Mouse (Mus musculus): ENCODE data around the gene Snx29. TPM values are rescaled to one million over a fixed set of nuclear protein-coding genes. Genes with fewer than 3 reads are reported as not detected.

Gene Snx29
- polyA plus RNA-seq, 1 experiment from 2014 or later = 10.0 TPM

DNA sequence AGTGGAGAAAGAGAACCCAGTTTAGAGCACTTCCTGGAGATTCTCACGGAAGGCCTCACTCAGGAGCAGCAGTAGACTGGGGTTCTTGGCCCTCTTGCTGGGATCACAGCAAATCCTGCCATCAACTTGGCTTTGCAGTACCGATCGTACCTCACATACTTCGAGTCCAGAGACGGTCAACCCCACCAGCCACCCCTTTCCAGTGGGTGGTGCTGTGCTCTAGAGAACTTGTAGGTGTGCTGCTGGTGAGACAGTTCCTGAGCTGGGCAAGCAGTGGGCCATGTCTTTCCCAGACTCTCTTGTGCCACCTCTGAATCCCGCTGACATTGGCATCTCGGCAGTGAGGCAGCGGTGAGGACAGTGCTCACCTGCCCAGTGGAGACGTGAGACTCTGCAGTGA, 404.6 kb downstream of the Snx29 start:
- no peak for DNase-seq (ENCODE audit: low spot score)
- TF ChIP-seq EP300 (IDR thresholded peaks at IDR 0.05) (no peak), CTCF (IDR thresholded peaks at IDR 0.05) (no peak)
- H3K9me3 ChIP-seq (ENCODE audit: low read length) = no peaks in the 10 kb centered on the region
- H3K4me2 ChIP-seq (replicated peaks; ENCODE audit: low read depth, low read length) = no peak overlapping the region
- H3K27ac ChIP-seq (ENCODE audit: low read length) = no peak overlapping the region
- no peaks in the 10 kb centered on the region for H3K36me3 ChIP-seq (ENCODE audit: insufficient read depth, low read length)
- H3K9ac ChIP-seq (replicated peaks; ENCODE audit: low read depth) = no peak overlapping the region
- 89% methylated on average over 9 of the region's 9 CpGs for WGBS
- H3K4me1 ChIP-seq (ENCODE audit: insufficient read depth, low read depth, low read length) = no peaks in the 10 kb centered on the region
- H3K27me3 ChIP-seq (replicated peaks; ENCODE audit: insufficient read depth, low read length) = no peaks in the 10 kb centered on the region
- no peak for ATAC-seq
- no peak overlapping the region for H3K4me3 ChIP-seq (ENCODE audit: low read depth, low read length)

DNA sequence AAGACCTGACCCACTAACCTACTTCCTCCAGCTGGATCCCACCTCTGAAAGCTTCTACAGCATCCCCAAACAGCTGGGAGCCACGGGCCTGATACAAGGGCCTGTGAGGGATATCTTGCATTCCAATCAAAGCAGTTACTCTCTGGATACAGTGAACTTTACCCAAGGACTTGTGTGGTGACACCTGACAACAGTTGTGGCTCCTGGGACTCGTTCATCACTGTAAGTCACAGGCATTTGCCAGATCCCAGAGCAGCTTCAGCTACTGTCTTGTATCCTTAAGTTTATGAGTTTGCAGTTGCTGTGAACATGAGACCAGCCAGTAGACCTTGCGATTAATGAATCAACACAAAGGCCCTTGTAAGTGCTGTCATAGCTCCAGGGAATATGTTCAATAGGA, 405.4 kb downstream of the Snx29 start:
- WGBS = 65% methylated on average over 3 of the region's 3 CpGs
- Histone ChIP-seq H3K4me3 (ENCODE audit: low read depth, low read length) (no peak overlapping the region), H3K9me3 (ENCODE audit: low read length) (no peaks in the 10 kb centered on the region), H3K27me3 (replicated peaks; ENCODE audit: insufficient read depth, low read length) (no peaks in the 10 kb centered on the region), H3K36me3 (ENCODE audit: insufficient read depth, low read length) (no peaks in the 10 kb centered on the region), H3K4me1 (ENCODE audit: insufficient read depth, low read depth, low read length) (no peaks in the 10 kb centered on the region), H3K9ac (replicated peaks; ENCODE audit: low read depth) (no peak overlapping the region), H3K4me2 (replicated peaks; ENCODE audit: low read depth, low read length) (no peak overlapping the region), H3K27ac (ENCODE audit: low read length) (no peak overlapping the region)
- ATAC-seq (no peak), DNase-seq (ENCODE audit: low spot score) (no peak)
- TF ChIP-seq CTCF (IDR thresholded peaks at IDR 0.05) (no peak), EP300 (IDR thresholded peaks at IDR 0.05) (no peak)

DNA sequence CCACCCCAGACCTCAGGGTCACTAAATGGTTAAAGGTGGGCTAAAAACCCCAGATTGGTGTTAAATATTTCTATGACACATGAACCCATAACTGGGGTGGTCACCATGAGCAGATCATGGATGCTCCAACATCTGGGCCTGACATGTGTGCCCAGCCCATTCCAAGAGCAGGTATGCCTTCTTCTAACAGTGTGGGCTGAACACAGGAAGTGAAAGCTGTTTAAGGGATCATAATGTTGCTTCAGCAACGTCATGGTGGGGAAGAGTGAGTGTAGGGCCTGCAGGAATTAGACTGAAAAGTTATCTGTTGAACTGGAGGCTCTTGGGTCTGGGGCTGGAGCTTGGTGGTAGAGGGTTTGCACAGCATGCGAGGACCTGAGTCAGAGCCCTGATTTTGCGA, 405.9 kb downstream of the Snx29 start:
- DNase-seq (ENCODE audit: low spot score) (no peak), ATAC-seq (no peak)
- no peaks in the 10 kb centered on the region for H3K36me3 ChIP-seq (ENCODE audit: insufficient read depth, low read length)
- no peak overlapping the region for H3K4me2 ChIP-seq (replicated peaks; ENCODE audit: low read depth, low read length)
- H3K27ac ChIP-seq (ENCODE audit: low read length) = no peak overlapping the region
- H3K27me3 ChIP-seq (replicated peaks; ENCODE audit: insufficient read depth, low read length) = no peaks in the 10 kb centered on the region
- H3K9me3 ChIP-seq (ENCODE audit: low read length) = no peaks in the 10 kb centered on the region
- no peak for TF ChIP-seq CTCF (IDR thresholded peaks at IDR 0.05)
- TF ChIP-seq EP300 (IDR thresholded peaks at IDR 0.05) = no peak
- H3K4me3 ChIP-seq (ENCODE audit: low read depth, low read length) = no peak overlapping the region
- 69% methylated on average over 3 of the region's 3 CpGs for WGBS
- no peaks in the 10 kb centered on the region for H3K4me1 ChIP-seq (ENCODE audit: insufficient read depth, low read depth, low read length)
- H3K9ac ChIP-seq (replicated peaks; ENCODE audit: low read depth) = no peak overlapping the region

DNA sequence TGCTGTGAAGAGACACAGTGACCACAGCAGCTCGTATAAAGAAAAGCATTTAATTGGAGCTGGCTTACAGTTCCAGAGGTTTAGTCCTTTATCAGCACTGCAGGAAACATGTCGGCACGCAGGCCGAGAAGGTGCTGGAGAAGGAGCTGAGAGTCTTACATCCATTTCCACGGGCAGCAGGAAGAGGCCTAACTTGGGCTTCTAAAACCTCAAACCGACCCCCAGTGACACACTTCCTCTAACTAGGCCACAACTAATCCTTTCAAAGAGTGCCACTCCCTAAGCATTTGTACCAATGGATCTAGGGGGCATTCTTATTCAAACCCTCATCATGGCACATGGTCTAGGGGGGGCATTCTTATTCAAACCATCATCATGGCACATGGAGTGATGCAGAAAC, 406.4 kb downstream of the Snx29 start:
- H3K9ac ChIP-seq (replicated peaks; ENCODE audit: low read depth) = no peak overlapping the region
- no peak overlapping the region for H3K4me3 ChIP-seq (ENCODE audit: low read depth, low read length)
- no peak for TF ChIP-seq EP300 (IDR thresholded peaks at IDR 0.05)
- WGBS = 78% methylated on average over 6 of the region's 6 CpGs
- H3K36me3 ChIP-seq (ENCODE audit: insufficient read depth, low read length) = no peaks in the 10 kb centered on the region
- ATAC-seq (no peak), DNase-seq (ENCODE audit: low spot score) (no peak)
- H3K4me1 ChIP-seq (ENCODE audit: insufficient read depth, low read depth, low read length) = no peaks in the 10 kb centered on the region
- no peaks in the 10 kb centered on the region for H3K9me3 ChIP-seq (ENCODE audit: low read length)
- no peak overlapping the region for H3K27ac ChIP-seq (ENCODE audit: low read length)
- no peaks in the 10 kb centered on the region for H3K27me3 ChIP-seq (replicated peaks; ENCODE audit: insufficient read depth, low read length)
- H3K4me2 ChIP-seq (replicated peaks; ENCODE audit: low read depth, low read length) = no peak overlapping the region

- Histone ChIP-seq H3K4me2 (replicated peaks; ENCODE audit: low read depth, low read length) (no peak overlapping the region), H3K27ac (ENCODE audit: low read length) (no peak overlapping the region), H3K9ac (replicated peaks; ENCODE audit: low read depth) (no peak overlapping the region), H3K9me3 (ENCODE audit: low read length) (no peaks in the 10 kb centered on the region), H3K27me3 (replicated peaks; ENCODE audit: insufficient read depth, low read length) (no peaks in the 10 kb centered on the region), H3K36me3 (ENCODE audit: insufficient read depth, low read length) (no peaks in the 10 kb centered on the region), H3K4me1 (ENCODE audit: insufficient read depth, low read depth, low read length) (no peaks in the 10 kb centered on the region), H3K4me3 (ENCODE audit: low read depth, low read length) (no peak overlapping the region)
- ATAC-seq = no peak
- no peak for TF ChIP-seq EP300 (IDR thresholded peaks at IDR 0.05)
- no peak for TF ChIP-seq CTCF (IDR thresholded peaks at IDR 0.05)
- DNase-seq (ENCODE audit: low spot score) = no peak
- whole genome bisulfite sequencing = 78% methylated on average over 5 of the region's 5 CpGs
Observed at GRCm38 (mm10) chr16:11729815-11730214, 407.1 kb downstream of the Snx29 start.

DNA sequence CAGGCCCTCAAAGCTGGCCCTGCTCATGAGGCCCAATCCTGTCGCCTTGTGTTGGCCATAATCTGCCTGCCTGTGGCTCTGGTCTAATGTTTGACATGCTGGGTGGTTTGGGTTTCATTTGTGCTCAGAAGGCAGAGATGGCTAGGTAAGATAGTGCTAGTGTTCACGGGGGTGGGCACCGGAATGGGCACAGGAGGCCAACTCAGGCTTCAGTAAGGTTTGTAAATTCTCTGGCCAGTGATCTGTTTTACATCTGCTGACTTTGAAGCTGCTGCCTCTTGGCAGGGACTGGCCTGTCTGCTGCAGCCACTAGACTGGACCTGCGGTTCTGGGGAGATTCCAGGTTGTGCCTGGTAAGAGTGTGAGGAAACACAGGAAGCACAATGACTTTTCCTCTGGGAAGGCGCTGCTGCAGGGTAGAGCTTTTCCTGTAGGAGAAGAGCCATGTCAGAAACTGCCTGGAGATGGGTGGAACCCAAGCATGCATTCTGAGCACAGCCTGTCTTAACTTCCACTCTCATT, 408.4 kb downstream of the Snx29 start:
- Histone ChIP-seq H3K9me3 (ENCODE audit: low read length) (no peaks in the 10 kb centered on the region), H3K27ac (ENCODE audit: low read length) (no peak overlapping the region)
- 81% methylated on average over 5 of the region's 5 CpGs for WGBS

DNA sequence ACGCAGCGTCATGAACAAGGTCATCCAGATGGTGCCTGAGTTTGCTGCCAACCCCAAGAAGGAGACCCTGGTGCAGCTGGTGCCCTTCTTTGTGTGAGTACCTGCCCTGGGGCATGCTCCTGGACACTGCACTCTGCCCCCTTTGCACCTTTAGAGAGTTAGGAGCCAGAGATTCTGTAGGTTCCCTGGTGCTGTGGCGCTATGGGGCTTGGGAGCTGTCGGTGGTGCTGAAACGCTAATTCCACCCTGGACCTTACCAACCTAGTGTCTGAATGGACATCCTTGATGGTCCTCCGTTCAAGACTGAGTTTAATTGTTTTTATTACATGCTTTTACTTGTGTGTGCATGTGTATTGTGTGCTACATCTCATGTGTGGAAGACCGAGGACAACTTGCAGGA, 415.6 kb downstream of the Snx29 start:
- no peak for ATAC-seq
- no peak overlapping the region for H3K4me2 ChIP-seq (replicated peaks; ENCODE audit: low read depth, low read length)
- no peak overlapping the region for H3K4me3 ChIP-seq (ENCODE audit: low read depth, low read length)
- no peaks in the 10 kb centered on the region for H3K4me1 ChIP-seq (ENCODE audit: insufficient read depth, low read depth, low read length)
- 48% methylated on average over 7 of the region's 7 CpGs for WGBS
- H3K9ac ChIP-seq (replicated peaks; ENCODE audit: low read depth) = no peak overlapping the region
- TF ChIP-seq CTCF (IDR thresholded peaks at IDR 0.05) (no peak), EP300 (IDR thresholded peaks at IDR 0.05) (no peak)
- H3K36me3 ChIP-seq (ENCODE audit: insufficient read depth, low read length) = no peaks in the 10 kb centered on the region
- H3K27me3 ChIP-seq (replicated peaks; ENCODE audit: insufficient read depth, low read length) = no peaks in the 10 kb centered on the region
- no peak overlapping the region for H3K27ac ChIP-seq (ENCODE audit: low read length)
- no peak for DNase-seq (ENCODE audit: low spot score)
- no peaks in the 10 kb centered on the region for H3K9me3 ChIP-seq (ENCODE audit: low read length)

More for the DNA sequence above, 408.4 kb downstream of the Snx29 start:
- no peaks in the 10 kb centered on the region for H3K27me3 ChIP-seq (replicated peaks; ENCODE audit: insufficient read depth, low read length)
- no peak for TF ChIP-seq EP300 (IDR thresholded peaks at IDR 0.05)
- no peak for TF ChIP-seq CTCF (IDR thresholded peaks at IDR 0.05)
- H3K4me3 ChIP-seq (ENCODE audit: low read depth, low read length) = no peak overlapping the region
- ATAC-seq (no peak), DNase-seq (ENCODE audit: low spot score) (no peak)
- H3K4me2 ChIP-seq (replicated peaks; ENCODE audit: low read depth, low read length) = no peak overlapping the region
- no peak overlapping the region for H3K9ac ChIP-seq (replicated peaks; ENCODE audit: low read depth)
- H3K4me1 ChIP-seq (ENCODE audit: insufficient read depth, low read depth, low read length) = no peaks in the 10 kb centered on the region
- H3K36me3 ChIP-seq (ENCODE audit: insufficient read depth, low read length) = no peaks in the 10 kb centered on the region
